Mouse (Mus musculus): ENCODE results near the gene Cldn15. TPM values are rescaled to one million over a fixed set of nuclear protein-coding genes. Genes with fewer than 3 reads are reported as not detected.

Cldn15 gene
- polyA plus RNA-seq (2012; rRNA removed) (2.8 and 3.5 TPM in 2 replicates), polyA plus RNA-seq (2014; fragmentation: Nextera tagmentation; extraction: Ambion mirVana) (4.2 TPM in 2 replicates)

DNA sequence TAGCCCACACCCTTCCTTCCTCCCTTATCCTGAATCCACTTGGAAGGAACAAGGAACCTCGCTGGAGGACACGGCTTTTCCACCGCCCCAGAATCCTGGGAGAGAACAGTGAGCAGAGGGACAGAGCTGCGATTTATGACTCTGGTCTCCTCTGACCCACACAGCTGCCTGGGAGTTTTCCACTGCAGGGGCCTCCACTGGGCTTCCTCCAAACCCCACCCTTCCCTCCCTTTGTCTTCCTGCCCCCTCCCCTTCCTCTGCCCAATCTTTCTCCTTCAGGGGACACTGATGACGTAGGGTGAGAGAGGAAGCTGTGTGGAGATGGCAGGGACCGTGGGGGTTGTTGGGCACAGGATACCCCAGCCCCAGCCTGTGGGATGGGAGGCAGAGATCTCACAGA lies at the start of gene Cldn15:
Gene Cldn15, plus strand, starts transcription at position 286 of the 400 bp plus-strand sequence.
- Histone ChIP-seq H3K4me3 (ENCODE audit: insufficient read depth in 1 of 2, low read depth in 2 of 2, low read length in 2 of 2) (peak within 1 kb of the TSS in 1 of 2 experiments; percentile 15; a peak in 1 of 4 replicates), H3K36me3 (replicated peaks; ENCODE audit: control insufficient read depth, insufficient read depth, low read depth) (peaks cover 20% of the 10 kb centered on the region), H3K9me3 (ENCODE audit: control insufficient read depth, low read length) (no peaks in the 10 kb centered on the region), H3K9ac (replicated peaks) (peak within 1 kb of the TSS; percentile 52), H3K27ac (peak within 1 kb of the TSS; percentile 82), H3K27me3 (ENCODE audit: control insufficient read depth, insufficient read depth, low read length) (no peaks in the 10 kb centered on the region), H3K4me1 (replicated peaks; ENCODE audit: control insufficient read depth in 2 of 2, insufficient read depth in 2 of 2, low read length in 1 of 2) (peaks cover 43 to 44% of the 10 kb centered on the region in 2 experiments), H3K4me2 (ENCODE audit: low read depth) (peak within 1 kb of the TSS; percentile 58)
- TF ChIP-seq CTCF (IDR thresholded peaks at IDR 0.05; ENCODE audit: low read depth) = no peak
- TF ChIP-seq EP300 (IDR thresholded peaks at IDR 0.05; ENCODE audit: low read depth) = no peak
- no peak for ATAC-seq (ENCODE audit: insufficient read depth)
- no peak for DNase-seq (ENCODE audit: low read depth in 3 of 3, low spot score in 3 of 3)
- 51% methylated on average over 6 of the region's 6 CpGs for WGBS (ENCODE audit: insufficient replicate concordance)

DNA sequence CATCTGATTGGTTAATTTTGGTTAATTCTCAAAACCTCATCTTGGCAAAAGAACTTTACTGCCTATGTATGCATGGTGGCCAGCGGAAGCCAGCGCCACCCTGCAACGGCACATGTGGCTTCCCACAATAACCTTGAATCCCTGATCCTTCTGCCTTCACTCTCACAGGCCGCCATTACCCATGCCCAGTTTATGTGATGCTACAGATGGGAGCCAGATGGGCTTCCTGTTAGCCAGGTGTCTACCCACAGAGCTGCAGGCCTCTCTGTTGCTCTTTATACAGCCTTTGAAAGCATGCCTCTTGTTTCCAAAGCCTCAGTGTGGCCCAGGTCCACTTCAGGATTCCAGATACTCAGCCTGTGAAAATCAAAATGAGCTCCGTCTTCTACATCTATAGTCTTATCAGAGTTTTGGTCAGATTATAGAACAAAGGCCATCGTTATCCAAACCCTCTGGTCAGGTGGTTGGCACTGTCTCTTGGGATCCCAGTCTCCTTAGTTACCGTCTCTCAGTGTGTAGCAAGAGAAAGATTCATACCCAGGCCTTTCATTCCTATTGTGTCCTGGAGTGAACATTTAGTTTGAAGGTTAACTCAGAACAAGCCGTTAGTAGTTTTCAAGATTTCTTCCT lies 48.7 kb upstream of the Cldn15 start:
- H3K27me3 ChIP-seq (ENCODE audit: control insufficient read depth, insufficient read depth, low read length) = no peaks in the 10 kb centered on the region
- no peak for DNase-seq (ENCODE audit: low read depth in 3 of 3, low spot score in 3 of 3)
- TF ChIP-seq CTCF (IDR thresholded peaks at IDR 0.05; ENCODE audit: low read depth) (no peak), EP300 (IDR thresholded peaks at IDR 0.05; ENCODE audit: low read depth) (no peak)

DNA sequence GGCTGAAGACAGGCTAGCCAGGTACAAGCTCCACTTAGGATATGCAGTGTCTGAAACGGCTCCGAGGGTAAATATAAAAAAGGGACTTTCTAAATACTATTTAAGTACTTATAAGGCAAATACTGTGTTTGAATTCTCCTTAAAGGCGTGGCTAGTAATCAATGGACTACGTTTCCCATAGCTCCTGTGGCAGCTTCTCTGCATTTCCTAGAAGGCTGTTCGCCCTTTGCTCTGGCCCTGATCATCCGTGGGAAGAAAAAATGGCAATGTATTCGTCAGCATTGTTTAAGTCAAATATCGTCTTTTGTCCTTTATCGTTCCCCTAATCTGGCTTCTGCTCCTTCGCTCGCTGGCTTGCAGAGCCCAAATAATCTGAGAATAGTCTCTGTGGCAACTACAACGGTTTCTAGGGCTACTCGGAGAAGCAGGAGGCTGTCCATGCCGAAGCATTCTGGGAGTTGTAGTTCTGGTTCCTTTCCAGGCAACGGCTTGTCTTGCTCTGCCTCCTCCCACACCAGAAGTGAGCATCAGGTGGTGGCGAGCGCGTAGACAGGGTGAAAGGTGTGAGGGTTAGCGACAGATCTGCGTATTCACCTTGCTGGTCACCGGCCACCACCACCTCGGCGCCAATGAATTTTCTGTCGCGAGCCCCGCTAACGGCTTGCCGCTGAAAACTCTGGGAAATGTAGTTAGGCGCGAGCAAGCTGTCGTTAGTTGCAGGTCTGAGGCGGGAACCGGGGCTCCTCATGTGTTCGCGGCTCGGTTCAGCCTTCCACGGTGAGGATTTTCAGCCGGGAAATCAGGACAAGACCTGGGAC lies 47.6 kb upstream of the Cldn15 start:
- 3% methylated on average over 38 of the region's 38 CpGs for WGBS (ENCODE audit: insufficient replicate concordance)
- TF ChIP-seq CTCF (IDR thresholded peaks at IDR 0.05; ENCODE audit: low read depth) = no peak
- no peak for TF ChIP-seq EP300 (IDR thresholded peaks at IDR 0.05; ENCODE audit: low read depth)
- H3K9me3 ChIP-seq (ENCODE audit: control insufficient read depth, low read length) = no peaks in the 10 kb centered on the region
- H3K4me2 ChIP-seq (ENCODE audit: low read depth) = peak overlapping the region; percentile 91
- H3K4me3 ChIP-seq (ENCODE audit: insufficient read depth in 1 of 2, low read depth in 2 of 2, low read length in 2 of 2) = peak overlapping the region; percentile 68 to 92
- ATAC-seq (ENCODE audit: insufficient read depth) (peak; percentile 86), DNase-seq (ENCODE audit: low read depth in 3 of 3, low spot score in 3 of 3) (peak; percentile 61 to 75 (median 67))
- no peaks in the 10 kb centered on the region for H3K27me3 ChIP-seq (ENCODE audit: control insufficient read depth, insufficient read depth, low read length)
- no peaks in the 10 kb centered on the region for H3K36me3 ChIP-seq (replicated peaks; ENCODE audit: control insufficient read depth, insufficient read depth, low read depth)
- peak overlapping the region; percentile 22; the same call in 1 of the 2 replicates for H3K27ac ChIP-seq
- H3K4me1 ChIP-seq (replicated peaks; ENCODE audit: control insufficient read depth in 2 of 2, insufficient read depth in 2 of 2, low read length in 1 of 2) = peaks cover 0 to 7% of the 10 kb centered on the region in 2 experiments; a peak in 3 of 4 replicates
- peak overlapping the region; percentile 70 for H3K9ac ChIP-seq (replicated peaks)

More for the DNA sequence above, 48.7 kb upstream of the Cldn15 start:
- Histone ChIP-seq H3K27ac (no peak overlapping the region), H3K4me2 (ENCODE audit: low read depth) (no peak overlapping the region), H3K9me3 (ENCODE audit: control insufficient read depth, low read length) (no peaks in the 10 kb centered on the region), H3K36me3 (replicated peaks; ENCODE audit: control insufficient read depth, insufficient read depth, low read depth) (no peaks in the 10 kb centered on the region), H3K4me1 (replicated peaks; ENCODE audit: control insufficient read depth in 2 of 2, insufficient read depth in 2 of 2, low read length in 1 of 2) (peaks cover 0 to 7% of the 10 kb centered on the region in 2 experiments; a peak in 3 of 4 replicates), H3K9ac (replicated peaks) (no peak overlapping the region), H3K4me3 (ENCODE audit: insufficient read depth in 1 of 2, low read depth in 2 of 2, low read length in 2 of 2) (no peak overlapping the region)
- 83% methylated on average over 8 of the region's 8 CpGs for WGBS (ENCODE audit: insufficient replicate concordance)
- ATAC-seq (ENCODE audit: insufficient read depth) = no peak

DNA sequence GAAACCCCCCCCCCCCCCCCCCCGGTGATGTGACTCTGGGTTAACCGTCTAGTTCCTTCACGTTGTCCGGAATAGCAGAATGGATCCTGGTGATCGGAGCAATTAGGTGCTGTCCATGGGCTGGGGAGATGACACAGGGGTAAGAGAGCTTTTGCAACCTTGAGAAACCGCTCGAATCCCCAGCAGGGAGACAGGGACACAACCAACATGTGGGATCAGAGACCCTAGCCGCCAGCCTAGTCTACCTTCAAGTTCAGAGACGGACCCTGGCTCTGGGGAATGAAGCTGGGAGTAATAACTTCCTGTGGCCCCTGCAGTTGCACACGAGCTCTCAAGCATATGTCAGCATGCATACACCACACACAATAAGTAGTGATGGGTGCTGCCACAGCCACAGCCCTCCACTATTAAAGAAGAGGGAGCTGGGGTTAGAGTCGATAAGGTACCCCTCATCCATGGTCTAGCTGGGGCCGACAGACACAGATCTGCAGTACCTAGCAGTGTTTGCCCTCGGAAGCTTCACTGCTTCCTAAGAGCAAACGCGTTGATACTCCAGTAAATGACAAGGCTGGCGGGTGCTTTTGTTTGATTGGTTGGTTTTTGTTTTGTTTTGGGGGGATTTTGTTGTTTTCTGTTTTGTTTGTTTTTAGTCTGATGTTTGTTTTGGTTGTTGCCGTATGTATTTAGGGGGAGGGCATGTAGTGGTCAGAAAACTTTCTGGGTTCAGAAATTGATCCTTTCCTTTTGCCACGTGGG lies 46.7 kb upstream of the Cldn15 start:
- H3K9ac ChIP-seq (replicated peaks) = peak overlapping the region; percentile 70
- ATAC-seq (ENCODE audit: insufficient read depth) (peak; percentile 12; the same call in 1 of the 2 replicates), DNase-seq (ENCODE audit: low read depth in 3 of 3, low spot score in 3 of 3) (no peak)
- H3K9me3 ChIP-seq (ENCODE audit: control insufficient read depth, low read length) = no peaks in the 10 kb centered on the region
- peaks cover 0 to 7% of the 10 kb centered on the region in 2 experiments; a peak in 3 of 4 replicates for H3K4me1 ChIP-seq (replicated peaks; ENCODE audit: control insufficient read depth in 2 of 2, insufficient read depth in 2 of 2, low read length in 1 of 2)
- TF ChIP-seq EP300 (IDR thresholded peaks at IDR 0.05; ENCODE audit: low read depth) = no peak
- TF ChIP-seq CTCF (IDR thresholded peaks at IDR 0.05; ENCODE audit: low read depth) = no peak
- H3K36me3 ChIP-seq (replicated peaks; ENCODE audit: control insufficient read depth, insufficient read depth, low read depth) = no peaks in the 10 kb centered on the region
- no peak overlapping the region for H3K27ac ChIP-seq
- 16% methylated on average over 17 of the region's 18 CpGs for WGBS (ENCODE audit: insufficient replicate concordance)
- H3K4me2 ChIP-seq (ENCODE audit: low read depth) = peak overlapping the region; percentile 91
- H3K4me3 ChIP-seq (ENCODE audit: insufficient read depth in 1 of 2, low read depth in 2 of 2, low read length in 2 of 2) = peak overlapping the region; percentile 68 to 92
- no peaks in the 10 kb centered on the region for H3K27me3 ChIP-seq (ENCODE audit: control insufficient read depth, insufficient read depth, low read length)
